Mouse (Mus musculus) liver, adult 2 months (tissue): Measurements from ENCODE around the gene Hist1h2aa.

ENCODE experiments used
- CTCF ChIP-seq: fragments of 200-500 bp; IDR thresholded peaks from 2 replicates; pipeline ENCODE4 v1.5.1; 2011; ENCODE audit warnings: low read depth, low read length, control low read depth
- POLR2A ChIP-seq: fragments of 200-500 bp; IDR thresholded peaks from 2 replicates; pipeline ENCODE4 v1.6.1; 2011; ENCODE audit warnings: low read length, control low read depth; ENCODE audit not compliant: insufficient read depth; ENCODE audit errors: extremely low read depth

GRCm38 (mm10) chr13:23950928-23951327 is 16.7 kb downstream of the Hist1h2aa start:
- TF ChIP-seq POLR2A (no peak), CTCF (peak; percentile 61)
